Mouse (Mus musculus) forebrain, embryonic 16.5 days (tissue): Measurements from ENCODE around the gene Akap4. TPM values are rescaled to one million over a fixed set of nuclear protein-coding genes. Genes with fewer than 3 reads are reported as not detected.

Experiments
- ATAC-seq: fragments of 200-750 bp; cut with Nextera tagmentation; 2 replicates; pipeline ENCODE4 v1.8.0; 2017; ENCODE audit warnings: mild to moderate bottlenecking, moderate library complexity
- H3K27ac ChIP-seq: fragments of 300-500 bp; sonication (generic); 2 replicates; pipeline ENCODE4 v1.5.1; 2014; ENCODE audit warnings: low read length, control low read depth
- H3K27me3 ChIP-seq: fragments of 300-500 bp; sonication (generic); replicated peaks from 2 replicates; pipeline ENCODE4 v1.6.1; 2014; ENCODE audit warnings: low read length; ENCODE audit not compliant: control insufficient read depth, insufficient read depth
- H3K36me3 ChIP-seq: fragments of 300-500 bp; sonication (generic); 2 replicates; pipeline ENCODE4 v1.6.1; 2014; ENCODE audit not compliant: control insufficient read depth, insufficient read depth
- H3K4me1 ChIP-seq: fragments of 300-500 bp; sonication (generic); replicated peaks from 2 replicates; pipeline ENCODE4 v1.6.1; 2014; ENCODE audit warnings: low read length; ENCODE audit not compliant: control insufficient read depth, insufficient read depth
- H3K4me2 ChIP-seq: fragments of 300-500 bp; sonication (generic); 2 replicates; pipeline ENCODE4 v1.6.1; 2014; ENCODE audit warnings: mild to moderate bottlenecking, low read length, control low read depth
- H3K4me3 ChIP-seq: fragments of 300-500 bp; sonication (generic); replicated peaks from 2 replicates; pipeline ENCODE4 v1.5.1; 2014; ENCODE audit warnings: mild to moderate bottlenecking, low read length, control low read depth
- H3K9ac ChIP-seq: fragments of 300-500 bp; sonication (generic); replicated peaks from 2 replicates; pipeline ENCODE4 v1.6.1; 2014; ENCODE audit warnings: low read depth, low read length, control low read depth
- H3K9me3 ChIP-seq: fragments of 300-500 bp; sonication (generic); 2 replicates; pipeline ENCODE4 v1.6.1; 2016; ENCODE audit warnings: low read length; ENCODE audit not compliant: control insufficient read depth
- whole genome bisulfite sequencing: fragments of 180-500 bp; shearing (Covaris S2); extraction: QIAGEN DNeasy Blood & Tissue Kit; methylation state at CpG from one replicate; pipeline ENCODE4 v1.1.7; 2014; 5-methylcytosine and 5-hydroxymethylcytosine counted together
- polyA plus RNA-seq: library from polyadenylated mRNA; unstranded; fragments of >200 nt; fragmentation: Nextera tagmentation; extraction: Ambion mirVana; gene quantifications from 2 replicates; pipeline ENCODE4 v1.2.1, GENCODE M21; 2015

Akap4 gene
- polyA plus RNA-seq: not detected in 2 replicates

DNA sequence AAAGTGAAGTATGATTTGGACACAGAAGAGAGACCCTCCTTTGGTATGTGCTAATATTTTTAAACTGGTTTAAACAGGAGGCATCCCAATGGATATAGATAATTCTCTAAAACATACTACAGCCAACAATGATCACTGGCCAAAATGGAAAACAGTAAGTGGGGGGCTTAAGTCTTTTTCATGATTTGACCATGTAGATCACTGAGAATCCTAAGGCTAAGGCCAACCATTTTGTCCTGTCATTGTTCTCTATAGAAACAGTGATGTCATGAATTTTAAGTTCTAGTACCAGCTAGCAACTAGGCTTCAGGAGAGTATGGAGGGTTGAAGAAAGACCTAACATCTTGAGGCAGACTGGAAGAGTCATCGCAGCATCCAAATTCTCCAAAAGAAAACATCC, at the start of gene Akap4:
TSS of gene Akap4 (plus strand) at position 301 of the 400 bp plus-strand sequence.
- 96% methylated on average over 1 of the region's 1 CpGs for WGBS
- H3K4me2 ChIP-seq: no peak within 1 kb of the TSS
- no peaks in the 10 kb centered on the region for H3K4me1 ChIP-seq
- no peaks in the 10 kb centered on the region for H3K27me3 ChIP-seq
- no peaks in the 10 kb centered on the region for H3K9me3 ChIP-seq
- no peak for ATAC-seq
- H3K9ac ChIP-seq: no peak within 1 kb of the TSS
- no peak within 1 kb of the TSS for H3K4me3 ChIP-seq
- H3K36me3 ChIP-seq: no peaks in the 10 kb centered on the region
- no peak within 1 kb of the TSS for H3K27ac ChIP-seq

DNA sequence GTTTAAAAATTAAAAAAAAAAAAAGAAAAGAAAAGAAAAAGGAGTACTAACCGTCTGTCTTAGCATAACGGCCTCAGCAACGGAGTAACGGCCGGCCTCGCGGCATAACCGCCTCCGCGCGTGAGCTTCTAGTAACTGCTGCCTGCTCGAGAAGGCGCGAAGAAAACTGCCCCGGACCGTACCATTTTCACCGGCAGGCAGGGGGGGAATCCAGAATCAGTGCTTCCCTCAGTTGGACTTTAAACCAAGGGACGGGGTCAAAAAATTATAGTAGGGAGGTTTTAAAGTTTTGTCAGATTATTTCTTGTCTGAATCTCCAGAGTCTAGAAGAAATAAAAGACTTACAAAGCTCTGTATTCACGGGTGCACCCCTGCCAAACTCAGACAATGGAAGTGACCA, 25.8 kb upstream of the Akap4 start, which contains the start of gene Ccnb3:
TSS of gene Ccnb3 (minus strand) at position 101 of the 400 bp plus-strand sequence.
- WGBS: 91% methylated on average over 19 of the region's 19 CpGs
- no peak for ATAC-seq
- no peaks in the 10 kb centered on the region for H3K36me3 ChIP-seq
- no peaks in the 10 kb centered on the region for H3K27me3 ChIP-seq
- no peaks in the 10 kb centered on the region for H3K9me3 ChIP-seq
- no peak within 1 kb of the TSS for H3K27ac ChIP-seq
- H3K9ac ChIP-seq: no peak within 1 kb of the TSS
- no peaks in the 10 kb centered on the region for H3K4me1 ChIP-seq
- no peak within 1 kb of the TSS for H3K4me3 ChIP-seq
- H3K4me2 ChIP-seq: no peak within 1 kb of the TSS

GRCm38 (mm10) chrX:7057056-7057455, 10.3 kb upstream of the Akap4 start:
- Histone ChIP-seq H3K9ac (no peak overlapping the region), H3K36me3 (no peaks in the 10 kb centered on the region), H3K4me2 (no peak overlapping the region), H3K4me1 (no peaks in the 10 kb centered on the region), H3K27ac (no peak overlapping the region), H3K4me3 (no peak overlapping the region), H3K27me3 (no peaks in the 10 kb centered on the region), H3K9me3 (no peaks in the 10 kb centered on the region)
- ATAC-seq: no peak

DNA sequence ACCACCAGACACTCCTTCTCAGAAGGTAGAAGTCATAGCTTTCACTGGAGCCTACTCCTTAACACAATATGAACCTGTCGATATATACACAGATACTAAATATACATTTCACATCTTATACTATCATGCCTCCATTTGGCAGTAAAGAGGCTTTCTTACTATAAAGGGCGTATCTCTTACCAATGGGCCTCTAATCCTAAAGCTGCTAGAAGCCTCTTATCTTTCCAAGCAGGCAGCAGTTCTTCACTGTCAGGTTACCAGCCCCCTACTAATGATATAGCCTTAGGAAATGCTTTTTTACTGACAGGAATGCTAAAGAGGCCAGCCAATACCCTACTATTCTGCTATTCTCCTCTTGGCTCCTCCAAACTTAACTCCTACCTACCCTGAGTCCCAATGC, 9.7 kb upstream of the Akap4 start:
- Histone ChIP-seq H3K4me2 (no peak overlapping the region), H3K4me1 (no peaks in the 10 kb centered on the region), H3K9me3 (no peaks in the 10 kb centered on the region), H3K36me3 (no peaks in the 10 kb centered on the region), H3K9ac (no peak overlapping the region), H3K27ac (no peak overlapping the region), H3K4me3 (no peak overlapping the region), H3K27me3 (no peaks in the 10 kb centered on the region)
- WGBS: 96% methylated on average over 2 of the region's 2 CpGs
- no peak for ATAC-seq

GRCm38 (mm10) chrX:7064109-7064508, 3.2 kb upstream of the Akap4 start:
- Histone ChIP-seq H3K9ac (no peak overlapping the region), H3K9me3 (no peaks in the 10 kb centered on the region), H3K27ac (no peak overlapping the region), H3K36me3 (no peaks in the 10 kb centered on the region), H3K27me3 (no peaks in the 10 kb centered on the region), H3K4me1 (no peaks in the 10 kb centered on the region), H3K4me3 (no peak overlapping the region), H3K4me2 (no peak overlapping the region)
- no peak for ATAC-seq

GRCm38 (mm10) chrX:7068002-7068401, 683 bp downstream of the Akap4 start:
- no peak for ATAC-seq
- Histone ChIP-seq H3K9me3 (no peaks in the 10 kb centered on the region), H3K27me3 (no peaks in the 10 kb centered on the region), H3K36me3 (no peaks in the 10 kb centered on the region), H3K4me2 (no peak overlapping the region), H3K9ac (no peak overlapping the region), H3K27ac (no peak overlapping the region), H3K4me1 (no peaks in the 10 kb centered on the region), H3K4me3 (no peak overlapping the region)
- WGBS: 82% methylated on average over 2 of the region's 2 CpGs

DNA sequence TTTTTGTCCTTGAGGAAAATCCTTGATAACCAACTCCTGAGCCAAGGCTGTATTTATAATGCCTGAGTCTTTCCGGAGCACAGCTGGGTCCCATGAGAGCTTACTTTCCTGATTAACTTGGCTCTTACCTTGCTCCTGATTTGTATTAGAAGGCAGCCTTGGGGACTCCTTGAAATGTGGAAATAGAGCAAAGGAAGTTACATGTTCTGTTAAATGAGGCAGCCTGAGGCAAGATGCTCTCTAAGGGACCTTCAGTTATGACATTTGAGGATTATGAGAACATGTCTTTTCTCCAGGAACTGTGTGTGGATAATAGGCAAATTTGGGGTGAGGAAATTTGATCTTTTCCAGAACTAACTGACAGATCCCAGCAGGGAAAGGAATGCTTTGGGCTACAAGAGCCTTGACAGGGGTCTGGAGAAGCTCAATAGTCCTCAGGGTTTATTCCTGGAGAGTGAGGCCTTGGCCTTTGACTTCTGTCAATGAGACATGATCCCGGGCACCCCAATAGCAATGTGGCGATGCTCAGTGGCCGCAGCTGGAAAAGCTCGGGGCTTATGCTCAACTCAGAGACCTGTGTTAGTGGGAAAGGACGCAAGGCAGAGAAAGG, 12.6 kb downstream of the Akap4 start:
- no peak overlapping the region for H3K9ac ChIP-seq
- no peak overlapping the region for H3K4me2 ChIP-seq
- H3K9me3 ChIP-seq: no peaks in the 10 kb centered on the region
- no peak overlapping the region for H3K27ac ChIP-seq
- H3K4me3 ChIP-seq: no peak overlapping the region
- WGBS: 82% methylated on average over 6 of the region's 6 CpGs
- no peaks in the 10 kb centered on the region for H3K27me3 ChIP-seq
- no peaks in the 10 kb centered on the region for H3K4me1 ChIP-seq
- no peaks in the 10 kb centered on the region for H3K36me3 ChIP-seq
- ATAC-seq: no peak

GRCm38 (mm10) chrX:7085878-7086277, 18.6 kb downstream of the Akap4 start:
- Histone ChIP-seq H3K9me3 (no peaks in the 10 kb centered on the region), H3K4me1 (no peaks in the 10 kb centered on the region), H3K27me3 (no peaks in the 10 kb centered on the region), H3K4me2 (no peak overlapping the region), H3K36me3 (no peaks in the 10 kb centered on the region), H3K9ac (no peak overlapping the region), H3K27ac (no peak overlapping the region), H3K4me3 (no peak overlapping the region)
- ATAC-seq: no peak
- WGBS: 89% methylated on average over 1 of the region's 1 CpGs

- Histone ChIP-seq H3K9ac (no peak overlapping the region), H3K27me3 (no peaks in the 10 kb centered on the region), H3K36me3 (no peaks in the 10 kb centered on the region), H3K4me3 (no peak overlapping the region), H3K4me2 (no peak overlapping the region), H3K27ac (no peak overlapping the region), H3K9me3 (no peaks in the 10 kb centered on the region), H3K4me1 (no peaks in the 10 kb centered on the region)
- no peak for ATAC-seq
Measured at GRCm38 (mm10) chrX:7090323-7090722, 23.0 kb downstream of the Akap4 start.

- H3K4me1 ChIP-seq: no peaks in the 10 kb centered on the region
- H3K27me3 ChIP-seq: no peaks in the 10 kb centered on the region
- H3K36me3 ChIP-seq: no peaks in the 10 kb centered on the region
- no peaks in the 10 kb centered on the region for H3K9me3 ChIP-seq
- H3K4me2 ChIP-seq: no peak overlapping the region
- ATAC-seq: no peak
- no peak overlapping the region for H3K27ac ChIP-seq
- H3K9ac ChIP-seq: no peak overlapping the region
- H3K4me3 ChIP-seq: no peak overlapping the region
Measured at GRCm38 (mm10) chrX:7102280-7102679, 35.0 kb downstream of the Akap4 start.
